ENCODE assay signal across 9 mouse cellular contexts in genomic region chr8:119426069-119426735, GRCm38 (mm10). TPM values are rescaled to one million over a fixed set of nuclear protein-coding genes. Genes with fewer than 3 reads are reported as not detected.
DNase-seq lines count a peak whose midpoint lies in the region; ATAC-seq and TF ChIP-seq lines count a peak whose summit lies in the region.
"Had no signal": no experiment of that assay in that cellular context is flagged by ENCODE, and none has a peak within 500 bp of the region (broad histone marks: within the 10 kb centered on the region; RNA-seq: fewer than 3 reads in every experiment).

No protein-coding gene starts in this region.

- H3K4me3 ChIP-seq in cortical plate, adult 2 months (ENCODE audit: insufficient read depth, low read length): no peak overlapping the region
- H3K4me3 ChIP-seq in heart, embryonic 15.5 days: no peak overlapping the region
- H3K4me3 ChIP-seq in liver, postnatal 0 days (ENCODE audit: low read depth, low read length): peak overlapping the region; percentile 18; the same call in 1 of the 2 replicates

- H3K4me1 ChIP-seq in cortical plate, adult 2 months (ENCODE audit: control insufficient read depth, insufficient read depth, low read length): peaks cover 3% of the 10 kb centered on the region
- peaks cover 60% of the 10 kb centered on the region for H3K4me1 ChIP-seq in heart, embryonic 15.5 days (replicated peaks)
- peaks cover 87% of the 10 kb centered on the region for H3K4me1 ChIP-seq in liver, postnatal 0 days (ENCODE audit: insufficient read depth)

- H3K36me3 ChIP-seq in heart, embryonic 15.5 days: no peaks in the 10 kb centered on the region
- H3K36me3 ChIP-seq in liver, postnatal 0 days (replicated peaks; ENCODE audit: insufficient read depth, low read length): no peaks in the 10 kb centered on the region

- WGBS in heart, embryonic 15.5 days: 74% methylated on average over 6 of the region's 6 CpGs
- 48% methylated on average over 6 of the region's 6 CpGs for WGBS in liver, postnatal 0 days (ENCODE audit: insufficient replicate concordance)

- TF ChIP-seq CTCF in cortical plate, adult 2 months (IDR thresholded peaks at IDR 0.05; ENCODE audit: extremely low read depth, insufficient read depth, low read length): no peak
- no peak for TF ChIP-seq CTCF in liver, postnatal 0 days (IDR thresholded peaks at IDR 0.05; ENCODE audit: low read depth)

- no peak for TF ChIP-seq EP300 in liver, postnatal 0 days (IDR thresholded peaks at IDR 0.05; ENCODE audit: low read depth)

- peak; percentile 63 for DNase-seq in kidney, adult 9 months
- DNase-seq in kidney, postnatal 4 days: no peak
- no peak for DNase-seq in liver, postnatal 0 days
- no peak for DNase-seq in natural killer cell, adult 2 months (ENCODE audit: low spot score in 2 of 2)
- DNase-seq in ovary, postnatal 14 days (ENCODE audit: low spot score): no peak
- no peak for DNase-seq in right cerebral cortex, adult 2 months (ENCODE audit: low spot score in 2 of 2)

- TF ChIP-seq POLR2A in cortical plate, adult 2 months (IDR thresholded peaks at IDR 0.05; ENCODE audit: extremely low read depth, insufficient read depth, low read length): no peak

- no peak overlapping the region; the same call in 1 of the 2 replicates for H3K9ac ChIP-seq in heart, embryonic 15.5 days
- peak overlapping the region; percentile 58; the same call in 1 of the 2 replicates for H3K9ac ChIP-seq in liver, postnatal 0 days (replicated peaks)

- peak overlapping the region; percentile 14 for H3K4me2 ChIP-seq in heart, embryonic 15.5 days
- H3K4me2 ChIP-seq in liver, postnatal 0 days (ENCODE audit: low read depth, low read length): peak overlapping the region; percentile 70

- H3K9me3 ChIP-seq in heart, embryonic 15.5 days (replicated peaks): no peaks in the 10 kb centered on the region
- H3K9me3 ChIP-seq in liver, postnatal 0 days (ENCODE audit: low read length): no peaks in the 10 kb centered on the region

- H3K27ac ChIP-seq in cortical plate, adult 2 months (ENCODE audit: insufficient read depth, low read length): 0 out of 2 replicates have a peak overlapping the region, but pooled peaks have one; percentile 20
- peak overlapping the region; percentile 69 for H3K27ac ChIP-seq in heart, embryonic 15.5 days
- H3K27ac ChIP-seq in liver, postnatal 0 days (ENCODE audit: low read depth): peak overlapping the region; percentile 97

- H3K27me3 ChIP-seq in heart, embryonic 15.5 days: no peaks in the 10 kb centered on the region
- no peaks in the 10 kb centered on the region for H3K27me3 ChIP-seq in liver, postnatal 0 days (ENCODE audit: insufficient read depth, low read length)
- H3K27me3 ChIP-seq: Patski had no signal

- ATAC-seq in heart, embryonic 15.5 days (replicated peaks; ENCODE audit: insufficient number of reproducible peaks, insufficient read depth, low FRiP score, low read depth): no peak
- no peak for ATAC-seq in liver, postnatal 0 days
- ATAC-seq: Patski had no signal

RNA-seq across cellular contexts. Expression of gene Osgin1, which starts 7.7 kb away (rescaled TPM):
- polyA plus RNA-seq in cortical plate, adult 2 months (2012; rRNA removed): 0.86 and 1.1 TPM in 2 replicates
- 0.67 and 1.4 TPM in 2 replicates for polyA plus RNA-seq in heart, embryonic 15.5 days (2015; fragmentation: Nextera tagmentation; extraction: Ambion mirVana)
- 138 and 168 TPM in 2 replicates for polyA plus RNA-seq in liver, postnatal 0 days (2015; fragmentation: Nextera tagmentation; extraction: Ambion mirVana)

RNA-seq across cellular contexts. Expression of gene Necab2, which starts 20.3 kb away (rescaled TPM):
- 31.9 and 48.3 TPM in 2 replicates for polyA plus RNA-seq in cortical plate, adult 2 months (2012; rRNA removed)
- polyA plus RNA-seq in heart, embryonic 15.5 days (2015; fragmentation: Nextera tagmentation; extraction: Ambion mirVana): 0.16 and 0.20 TPM in 2 replicates
- polyA plus RNA-seq in liver, postnatal 0 days (2015; fragmentation: Nextera tagmentation; extraction: Ambion mirVana): 0.14 TPM in 1 of 2 replicates, not detected in the other

RNA-seq across cellular contexts. Expression of gene Mlycd, which starts 31.5 kb away (rescaled TPM):
- polyA plus RNA-seq in cortical plate, adult 2 months (2012; rRNA removed): 24.7 and 26.9 TPM in 2 replicates
- polyA plus RNA-seq in heart, embryonic 15.5 days (2015; fragmentation: Nextera tagmentation; extraction: Ambion mirVana): 19.1 and 21.1 TPM in 2 replicates
- 37.0 and 44.4 TPM in 2 replicates for polyA plus RNA-seq in liver, postnatal 0 days (2015; fragmentation: Nextera tagmentation; extraction: Ambion mirVana)

Comparison
In these comparisons a context has a peak if more than half of its experiments do, and no peak if none do; other contexts are left out.
1. H3K27ac ChIP-seq: peak in every context shown above with its lines; median percentile 97 in liver, postnatal 0 days; 69 in heart, embryonic 15.5 days; 20 in cortical plate, adult 2 months.
2. RNA of gene Osgin1, which starts 7.7 kb away (polyA plus RNA-seq): 138 to 168 TPM in liver, postnatal 0 days; 0.86 to 1.1 TPM in cortical plate, adult 2 months and 0.67 to 1.4 TPM in heart, embryonic 15.5 days; every median in the first group is over 10 times any median in the second.
3. RNA of gene Necab2, which starts 20.3 kb away (polyA plus RNA-seq): 31.9 to 48.3 TPM in cortical plate, adult 2 months; 0.16 to 0.20 TPM in heart, embryonic 15.5 days and 0.14 TPM in liver, postnatal 0 days; every median in the first group is over 10 times any median in the second.